Mouse (Mus musculus) cerebellum, adult 2 months (tissue): ENCODE measurements around the gene Phf7. TPM values are rescaled to one million over a fixed set of nuclear protein-coding genes. Genes with fewer than 3 reads are reported as not detected.

Source experiments
- DNase-seq, 2 experiments: peaks; one replicate each; pipeline ENCODE4 v3.0.0; 2021
- H3K27ac ChIP-seq: fragments of 200-500 bp; 2 replicates; pipeline ENCODE4 v1.5.1; 2012; ENCODE audit warnings: low read length, control low read depth, inconsistent platforms; ENCODE audit not compliant: insufficient read depth
- H3K27me3 ChIP-seq: fragments of 200-500 bp; 2 replicates; pipeline ENCODE4 v1.6.1; 2012; ENCODE audit warnings: inconsistent platforms, mild to moderate bottlenecking, low read length, moderate library complexity; ENCODE audit not compliant: control insufficient read depth, insufficient read depth
- H3K4me1 ChIP-seq: fragments of 200-500 bp; 2 replicates; pipeline ENCODE4 v1.6.1; 2011; ENCODE audit warnings: low read length; ENCODE audit not compliant: control insufficient read depth, insufficient read depth
- H3K4me3 ChIP-seq: fragments of 200-500 bp; replicated peaks from 2 replicates; pipeline ENCODE3; 2011; ENCODE audit warnings: mild to moderate bottlenecking, low read depth, low read length, control low read depth; ENCODE audit not compliant: insufficient read depth
- CTCF ChIP-seq: fragments of 200-500 bp; IDR thresholded peaks from 2 replicates; pipeline ENCODE4 v1.5.1; 2011; ENCODE audit warnings: low read depth, mild to moderate bottlenecking, control low read depth, low read length, moderate library complexity, borderline replicate concordance; ENCODE audit not compliant: insufficient read depth
- POLR2A ChIP-seq: fragments of 200-500 bp; IDR thresholded peaks from 2 replicates; pipeline ENCODE4 v1.6.1; 2011; ENCODE audit warnings: low read length, control low read depth, borderline replicate concordance; ENCODE audit not compliant: insufficient read depth
- WGBS: fragments of 180-500 bp; shearing (Covaris S2); methylation state at CpG from one replicate; pipeline ENCODE4 v1.1.7; 2018; 5-methylcytosine and 5-hydroxymethylcytosine counted together
- polyA plus RNA-seq: library from polyadenylated mRNA; depleted of rRNA; stranded (reverse); fragments of >200 nt; gene quantifications from 2 replicates; pipeline ENCODE4 v1.2.3, GENCODE M21; 2012

The Phf7 gene
- polyA plus RNA-seq, 1 experiment: 7.8 TPM

DNA sequence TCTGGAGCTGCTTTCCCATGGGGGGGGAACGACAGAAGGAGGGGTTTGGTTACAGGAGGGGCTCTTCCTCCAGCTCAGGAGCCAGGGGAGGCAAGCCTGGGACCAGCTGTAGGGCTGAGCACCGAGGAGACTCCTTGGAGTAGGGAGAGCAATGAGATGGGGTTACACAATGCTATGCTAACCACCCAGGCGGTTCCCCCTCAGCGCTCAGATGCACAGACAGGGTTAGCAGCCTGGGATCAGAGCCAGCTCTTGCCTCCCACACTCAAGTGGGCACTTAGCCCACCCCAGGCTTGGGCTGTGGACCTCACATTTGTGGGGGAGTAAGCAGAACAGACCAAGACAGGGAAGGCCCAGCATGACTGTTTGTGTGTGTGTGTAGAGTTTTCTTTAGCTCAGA lies 24.1 kb downstream of the Phf7 start:
- Histone ChIP-seq H3K4me3 (no peak overlapping the region), H3K27ac (no peak overlapping the region)
- whole genome bisulfite sequencing: 41% methylated on average over 4 of the region's 4 CpGs

DNA sequence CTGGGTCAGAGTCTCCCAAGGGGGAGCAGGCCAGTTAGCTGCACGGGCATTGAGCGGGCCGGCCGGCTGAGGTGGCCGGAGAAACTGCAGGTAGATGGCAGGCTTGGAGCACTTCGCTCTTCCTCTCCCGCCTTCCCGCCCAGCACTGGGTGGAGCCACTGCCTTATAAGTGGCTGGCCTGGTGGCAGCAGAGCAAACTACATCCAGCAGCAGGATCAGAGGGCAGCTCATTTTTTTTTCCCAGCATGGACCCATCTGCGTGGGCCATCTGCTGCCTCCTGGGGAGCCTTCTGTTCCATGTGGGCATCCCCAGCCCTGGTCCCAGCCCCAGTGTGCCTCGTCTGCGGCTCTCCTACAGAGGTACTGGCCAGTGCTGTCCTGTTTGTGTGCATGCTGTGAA lies 33.5 kb downstream of the Phf7 start, which contains the start of gene Sema3g:
Gene Sema3g, plus strand, starts transcription at position 195 of the 400 bp plus-strand sequence.
- TF ChIP-seq POLR2A (peak; percentile 44; the same call in 1 of the 2 replicates), CTCF (peak; percentile 71)
- Histone ChIP-seq H3K27me3 (no peaks in the 10 kb centered on the region), H3K27ac (peak within 1 kb of the TSS; percentile 51), H3K4me3 (peak within 1 kb of the TSS; percentile 0), H3K4me1 (peaks cover 17% of the 10 kb centered on the region)
- 3% methylated on average over 11 of the region's 11 CpGs for WGBS
- DNase-seq: peak; percentile 80 to 83

More for the DNA sequence above, 24.1 kb downstream of the Phf7 start:
- no peak for DNase-seq
- TF ChIP-seq POLR2A (no peak), CTCF (no peak)
- H3K4me1 ChIP-seq: peaks cover 5% of the 10 kb centered on the region; the same call in 1 of the 2 replicates
- no peaks in the 10 kb centered on the region for H3K27me3 ChIP-seq

DNA sequence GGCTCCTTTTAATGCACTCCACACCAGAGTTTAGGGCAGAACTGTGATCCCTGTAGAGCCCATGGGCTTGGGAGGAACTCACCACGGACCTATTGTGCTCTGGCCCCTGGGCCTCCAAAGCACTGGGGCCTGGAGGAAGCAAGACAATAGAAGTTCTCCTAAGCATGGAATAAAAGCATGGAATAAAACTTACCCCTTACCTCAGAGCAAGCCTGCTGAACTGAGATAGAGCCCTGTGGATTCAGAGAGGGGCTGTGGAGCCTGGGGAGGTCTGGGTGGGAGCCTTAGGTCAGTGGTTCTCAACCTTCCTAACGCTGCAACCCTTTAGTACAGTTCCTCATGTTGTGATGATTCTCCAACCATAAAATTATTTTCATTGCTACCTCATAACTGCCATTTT lies 34.3 kb downstream of the Phf7 start, which contains the start of gene Nisch:
Gene Nisch, minus strand, starts transcription at position 101 of the 400 bp plus-strand sequence.
- 90% methylated on average over 2 of the region's 2 CpGs for WGBS
- no peak for TF ChIP-seq POLR2A
- no peak for TF ChIP-seq CTCF
- no peak for DNase-seq
- Histone ChIP-seq H3K27ac (peak within 1 kb of the TSS; percentile 51), H3K4me1 (peaks cover 17% of the 10 kb centered on the region), H3K27me3 (no peaks in the 10 kb centered on the region), H3K4me3 (peak within 1 kb of the TSS; percentile 0)

DNA sequence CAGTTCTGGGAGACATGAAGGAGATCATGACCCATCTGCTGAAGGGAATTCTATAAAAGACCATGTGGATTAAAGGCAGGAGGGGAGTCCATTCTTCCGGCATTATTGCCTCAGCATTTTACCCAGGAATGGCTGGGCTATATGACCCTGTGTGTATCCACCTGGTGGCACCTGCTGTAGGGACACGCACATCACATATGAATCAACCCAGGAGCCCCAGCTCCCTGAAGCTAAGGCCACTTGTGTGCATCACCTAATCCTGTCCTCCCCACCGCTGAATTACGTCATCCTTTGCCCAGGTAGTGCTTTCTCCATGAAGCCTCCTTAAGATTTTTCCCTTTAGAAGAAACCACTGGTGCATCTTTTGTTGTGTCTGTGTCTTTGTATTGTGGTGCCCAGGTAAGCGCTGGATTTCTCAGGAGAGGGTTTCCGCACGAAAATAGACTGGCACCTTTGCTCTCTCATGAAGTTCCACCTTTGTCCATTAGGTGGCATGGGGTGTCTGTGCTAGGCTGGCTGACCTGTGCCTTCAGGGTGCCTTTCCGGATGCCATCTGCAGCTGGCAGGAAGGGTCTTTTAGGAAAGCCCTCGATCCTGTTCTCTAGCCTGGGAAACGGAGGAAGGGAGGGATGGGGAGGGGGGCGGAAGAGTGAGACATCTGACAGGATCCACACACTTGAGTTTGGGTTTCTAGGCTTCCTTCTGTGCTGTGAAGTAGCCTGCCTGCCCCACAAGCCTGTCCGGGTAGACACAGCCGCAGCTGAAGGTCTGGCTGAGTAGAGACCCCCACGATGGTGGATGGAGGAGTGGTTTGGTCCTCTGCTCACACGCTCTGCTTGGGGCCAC lies 35.7 kb downstream of the Phf7 start:
- peak; percentile 80 to 82 for DNase-seq
- TF ChIP-seq POLR2A (no peak), CTCF (peak; percentile 92)
- no peak overlapping the region for H3K4me3 ChIP-seq
- H3K4me1 ChIP-seq: peaks cover 17% of the 10 kb centered on the region
- WGBS: 16% methylated on average over 15 of the region's 15 CpGs
- no peak overlapping the region for H3K27ac ChIP-seq
- no peaks in the 10 kb centered on the region for H3K27me3 ChIP-seq

DNA sequence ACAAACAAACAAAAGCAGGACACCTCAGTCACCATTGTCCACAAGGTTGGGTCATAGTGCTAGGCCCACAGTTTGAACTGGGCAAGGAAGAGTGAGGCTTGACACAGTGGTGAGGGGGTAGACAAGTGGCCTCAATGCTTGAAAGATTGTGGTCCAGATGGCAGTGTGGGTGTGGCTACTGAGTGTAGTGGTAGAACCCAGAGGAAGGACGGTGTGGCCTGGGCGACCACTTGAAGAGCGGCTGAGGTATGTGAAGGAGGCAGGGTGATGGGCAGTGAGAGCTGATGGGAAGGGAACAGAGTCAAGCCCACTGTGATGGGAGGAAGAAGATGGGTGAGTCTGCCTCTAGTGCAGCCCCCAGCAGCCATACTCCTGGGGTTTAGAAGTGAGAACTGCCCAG lies 36.4 kb downstream of the Phf7 start:
- TF ChIP-seq POLR2A (no peak), CTCF (no peak)
- WGBS: 91% methylated on average over 3 of the region's 3 CpGs
- DNase-seq: no peak

DNA sequence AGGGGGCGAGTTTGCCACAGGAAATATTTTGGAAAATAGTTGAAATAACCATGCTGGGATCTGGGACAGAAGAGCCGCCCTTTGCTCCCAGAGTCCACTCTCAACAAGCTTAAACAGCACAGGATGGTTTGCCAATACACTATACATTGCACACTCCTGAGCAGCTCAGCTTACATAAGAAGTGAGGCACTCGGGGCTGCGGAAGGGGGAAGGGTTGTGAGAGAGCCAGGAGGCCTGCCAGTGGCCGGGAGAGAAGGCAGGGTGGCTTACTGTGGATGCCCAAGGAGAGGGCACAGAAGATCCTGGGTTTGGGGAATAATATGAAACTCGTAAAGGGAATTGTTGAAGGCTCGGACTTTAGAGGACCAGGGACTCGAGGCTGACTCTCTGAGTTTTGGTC lies 37.2 kb downstream of the Phf7 start:
- no peak overlapping the region for H3K27ac ChIP-seq
- H3K27me3 ChIP-seq: no peaks in the 10 kb centered on the region
- peaks cover 17% of the 10 kb centered on the region for H3K4me1 ChIP-seq
- H3K4me3 ChIP-seq: no peak overlapping the region
- WGBS: 83% methylated on average over 8 of the region's 8 CpGs
- DNase-seq: no peak
- no peak for TF ChIP-seq POLR2A
- TF ChIP-seq CTCF: no peak

More for the DNA sequence above, 36.4 kb downstream of the Phf7 start:
- Histone ChIP-seq H3K4me3 (no peak overlapping the region), H3K27me3 (no peaks in the 10 kb centered on the region), H3K27ac (no peak overlapping the region), H3K4me1 (peaks cover 17% of the 10 kb centered on the region)

DNA sequence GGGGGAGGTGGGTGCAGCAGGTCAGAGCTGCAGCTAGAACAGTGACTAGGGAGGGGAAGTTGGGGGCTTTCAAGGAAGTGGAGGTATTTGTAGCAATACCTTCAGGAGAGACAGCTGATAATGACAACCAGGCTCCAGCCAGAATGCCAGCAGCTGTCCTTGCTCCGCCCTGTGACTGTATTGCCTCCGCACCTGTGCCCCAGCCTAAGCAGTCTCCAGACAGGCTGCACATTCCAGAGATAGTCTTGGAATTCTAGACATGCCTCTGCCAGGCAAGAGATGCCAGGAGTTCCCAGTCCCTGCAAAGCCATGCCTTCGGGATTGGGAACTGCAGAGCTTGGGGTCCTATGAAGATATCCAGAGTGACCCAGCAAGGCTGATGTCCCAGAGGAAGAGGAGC lies 38.6 kb downstream of the Phf7 start:
- WGBS: 91% methylated on average over 3 of the region's 3 CpGs

DNA sequence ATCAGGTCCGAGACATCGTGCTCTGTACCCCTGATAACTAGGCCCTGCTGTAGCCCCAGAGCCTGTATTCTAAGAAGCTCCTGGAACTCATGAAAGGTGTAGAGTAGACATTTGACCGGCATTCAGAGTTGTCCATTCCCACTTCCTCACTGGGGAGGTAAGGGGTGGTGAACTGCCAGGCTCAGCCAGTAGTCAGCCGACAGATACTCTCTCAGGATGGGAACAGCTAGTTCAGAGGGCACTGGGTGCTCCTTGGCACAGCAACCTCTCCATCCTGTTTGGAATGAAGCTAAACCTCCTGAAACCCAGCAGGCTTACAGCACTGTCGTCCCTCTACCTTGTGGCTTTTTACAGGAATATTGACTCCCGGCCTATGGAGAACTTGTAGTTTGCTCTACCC lies 39.3 kb downstream of the Phf7 start:
- Histone ChIP-seq H3K27me3 (no peaks in the 10 kb centered on the region), H3K4me3 (no peak overlapping the region), H3K4me1 (peaks cover 7% of the 10 kb centered on the region; the same call in 1 of the 2 replicates), H3K27ac (no peak overlapping the region)
- DNase-seq: no peak
- 93% methylated on average over 6 of the region's 6 CpGs for WGBS
- TF ChIP-seq CTCF (no peak), POLR2A (no peak)

More for the DNA sequence above, 38.6 kb downstream of the Phf7 start:
- Histone ChIP-seq H3K4me1 (peaks cover 10% of the 10 kb centered on the region), H3K4me3 (no peak overlapping the region), H3K27ac (no peak overlapping the region), H3K27me3 (no peaks in the 10 kb centered on the region)
- DNase-seq: no peak
- no peak for TF ChIP-seq CTCF
- TF ChIP-seq POLR2A: no peak
